Mouse (Mus musculus) spleen, postnatal 10 days (tissue): ENCODE results near the gene Ikzf3.

Experiments used
- DNase-seq, 2 experiments: peaks; one replicate each; pipeline ENCODE4 v3.0.0; 2021 to 2022; ENCODE audit warnings: low spot score in 2 of 2

The Ikzf3 gene

DNA sequence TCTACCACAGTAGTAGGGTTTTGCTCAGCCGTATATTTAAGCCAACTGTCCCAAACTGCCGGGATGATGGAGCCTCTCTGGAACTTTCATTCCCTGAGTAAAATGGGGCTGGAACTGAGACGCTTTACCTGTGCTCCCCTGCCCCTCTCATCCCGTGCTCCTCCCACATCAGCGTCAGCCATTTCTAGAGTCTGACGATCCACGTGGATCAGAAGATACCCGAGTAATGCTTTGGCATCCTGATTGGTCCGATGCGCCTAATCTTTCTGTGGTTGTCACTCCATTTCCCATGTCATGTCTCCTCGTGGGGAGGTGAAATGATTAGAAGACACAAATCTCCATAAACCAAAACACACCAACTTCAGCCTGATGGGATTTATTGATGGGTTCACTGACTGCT lies 70.9 kb downstream of the Ikzf3 start:
- DNase-seq: no peak

GRCm38 (mm10) chr11:98473916-98474479 lies 71.8 kb downstream of the Ikzf3 start:
- no peak for DNase-seq

DNA sequence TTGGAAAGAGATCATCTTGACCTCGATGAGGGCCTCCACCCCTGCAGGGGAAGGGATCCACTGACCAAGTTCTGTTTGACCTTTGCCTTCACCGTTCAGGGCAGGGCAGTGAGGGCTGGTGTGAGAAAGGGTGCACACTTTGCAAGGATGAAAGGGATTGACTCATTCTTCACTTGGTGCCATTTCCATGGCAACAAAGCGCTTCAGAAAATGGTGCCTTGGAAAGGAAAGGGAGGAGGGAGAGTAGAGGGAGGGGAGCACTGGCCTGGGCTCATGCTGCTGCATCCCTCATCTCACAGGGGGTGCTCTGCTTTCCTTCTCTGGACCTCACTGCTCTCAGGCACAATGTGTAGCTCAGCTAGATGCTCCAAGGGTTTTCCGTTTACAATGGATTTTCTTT lies 73.1 kb downstream of the Ikzf3 start:
- DNase-seq: no peak

DNA sequence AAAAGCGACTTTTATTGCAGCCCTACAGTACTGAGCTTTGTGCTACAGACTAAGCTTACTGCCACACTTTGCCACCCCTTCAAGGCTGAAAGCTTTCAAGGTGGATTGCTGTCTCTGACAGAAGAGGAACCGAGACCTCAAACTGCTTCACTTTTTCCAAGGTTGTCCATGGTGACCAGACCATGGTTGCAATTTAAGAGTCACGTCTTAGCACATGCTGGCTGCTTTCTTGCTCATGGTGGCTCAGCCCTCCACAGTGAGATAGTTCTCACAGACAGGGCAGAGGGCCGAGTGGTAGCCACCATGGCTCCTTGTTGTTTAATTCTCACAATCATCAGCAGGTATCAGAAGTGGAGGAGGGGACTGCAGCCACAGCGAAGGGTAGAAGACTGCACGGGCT lies 75.0 kb downstream of the Ikzf3 start:
- no peak for DNase-seq

DNA sequence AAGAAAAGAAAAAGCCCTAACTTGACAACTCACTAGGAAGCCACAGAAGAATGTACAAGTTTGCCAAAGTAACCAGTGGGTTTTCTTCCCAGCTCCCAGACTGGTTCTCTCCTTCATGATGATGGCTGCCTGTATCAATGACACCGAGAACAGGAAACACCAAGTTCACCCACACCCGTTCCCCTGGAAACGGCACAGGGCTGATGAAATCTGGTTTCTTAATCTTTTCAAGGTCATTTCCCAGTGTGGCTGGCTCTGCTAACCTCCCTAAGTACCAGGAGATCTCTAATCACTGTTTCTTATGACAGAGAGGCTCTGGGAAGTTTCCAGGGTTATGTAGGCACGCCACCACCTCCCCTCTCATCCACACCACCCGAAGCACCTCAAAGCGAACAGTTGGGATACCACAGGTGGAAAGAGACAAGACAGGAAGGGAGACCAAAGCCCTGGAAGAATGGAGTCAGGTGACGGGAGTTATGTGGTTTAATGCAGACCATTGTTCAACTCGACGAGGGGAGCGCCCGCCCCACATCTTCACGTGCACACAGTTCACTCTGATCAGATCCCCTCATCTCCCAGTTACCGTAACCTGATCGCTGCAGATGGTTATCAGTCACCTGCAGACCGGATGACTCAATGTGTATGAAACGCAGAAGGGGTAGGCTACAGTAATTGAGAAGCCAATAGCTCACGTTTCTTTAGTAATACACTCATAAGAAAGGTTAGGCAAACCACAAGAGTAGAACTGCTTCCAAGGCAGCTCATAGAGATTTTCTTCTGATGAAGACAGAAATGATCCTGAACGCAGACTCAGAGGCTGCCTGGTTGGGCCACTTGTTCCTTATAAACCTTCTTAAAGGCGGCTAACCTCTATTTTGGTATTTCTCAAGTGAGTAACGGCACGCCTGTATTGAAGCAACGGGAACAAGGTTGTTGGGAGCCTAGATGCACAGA lies 75.8 kb downstream of the Ikzf3 start:
- no peak for DNase-seq

DNA sequence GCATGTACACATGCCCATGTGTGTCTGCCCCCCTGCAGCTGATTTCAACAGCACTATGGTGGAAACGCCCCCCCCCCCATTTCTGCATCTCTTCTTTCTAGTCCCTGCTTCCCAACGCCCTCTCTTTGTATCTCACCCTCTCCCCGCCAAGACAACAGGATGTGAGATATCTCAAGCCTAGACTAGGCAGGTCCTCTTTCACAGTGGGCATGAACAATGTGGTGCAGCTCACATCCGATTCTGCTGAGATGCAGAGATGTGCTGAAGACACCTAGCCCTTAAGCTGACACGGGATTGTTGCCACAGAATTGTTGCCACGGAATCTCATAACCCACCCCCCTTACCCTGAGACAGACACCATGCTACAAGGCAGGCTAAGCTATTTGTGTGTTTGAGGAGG lies 81.3 kb downstream of the Ikzf3 start:
- DNase-seq: peak in 1 of 2 experiments; percentile 13

DNA sequence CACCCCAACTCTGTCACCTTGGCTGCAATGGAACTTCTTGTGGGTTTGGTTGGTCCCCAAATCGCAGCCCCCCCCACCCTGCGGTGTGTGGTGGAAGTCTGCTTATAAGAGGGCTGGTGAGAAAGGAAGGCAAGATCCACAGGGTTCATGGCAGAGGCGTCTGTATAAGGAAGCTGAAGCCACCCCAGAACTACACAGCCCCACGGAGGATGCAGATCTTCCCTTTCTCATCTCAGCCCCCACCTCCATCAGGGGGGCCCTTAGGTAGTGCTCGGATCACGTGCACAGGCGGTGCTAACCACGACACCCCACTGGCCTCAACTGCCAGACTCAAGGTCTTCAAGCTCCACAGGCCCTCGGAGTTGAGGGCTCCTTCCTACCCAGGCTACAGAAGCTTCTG lies 81.9 kb downstream of the Ikzf3 start:
- DNase-seq: no peak

DNA sequence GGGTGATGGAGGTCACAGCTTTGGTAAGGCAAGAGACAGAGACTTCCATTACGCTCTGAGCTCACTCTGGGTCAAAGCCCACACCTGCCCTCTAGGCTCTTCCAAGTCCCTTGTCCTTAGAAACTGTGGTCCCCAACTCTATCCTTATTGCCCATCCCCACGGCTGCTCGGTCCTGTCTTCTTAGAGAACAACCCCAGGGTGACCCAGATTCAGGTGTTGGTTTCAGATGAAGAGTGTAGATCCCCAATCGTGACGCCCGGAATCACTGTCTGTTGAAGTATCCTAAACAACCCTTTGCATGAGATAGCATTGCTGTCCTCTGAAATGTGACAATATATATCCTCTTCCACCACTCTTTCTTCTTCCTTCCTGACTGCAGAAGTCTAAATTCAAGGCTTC lies 83.6 kb downstream of the Ikzf3 start:
- DNase-seq: no peak

DNA sequence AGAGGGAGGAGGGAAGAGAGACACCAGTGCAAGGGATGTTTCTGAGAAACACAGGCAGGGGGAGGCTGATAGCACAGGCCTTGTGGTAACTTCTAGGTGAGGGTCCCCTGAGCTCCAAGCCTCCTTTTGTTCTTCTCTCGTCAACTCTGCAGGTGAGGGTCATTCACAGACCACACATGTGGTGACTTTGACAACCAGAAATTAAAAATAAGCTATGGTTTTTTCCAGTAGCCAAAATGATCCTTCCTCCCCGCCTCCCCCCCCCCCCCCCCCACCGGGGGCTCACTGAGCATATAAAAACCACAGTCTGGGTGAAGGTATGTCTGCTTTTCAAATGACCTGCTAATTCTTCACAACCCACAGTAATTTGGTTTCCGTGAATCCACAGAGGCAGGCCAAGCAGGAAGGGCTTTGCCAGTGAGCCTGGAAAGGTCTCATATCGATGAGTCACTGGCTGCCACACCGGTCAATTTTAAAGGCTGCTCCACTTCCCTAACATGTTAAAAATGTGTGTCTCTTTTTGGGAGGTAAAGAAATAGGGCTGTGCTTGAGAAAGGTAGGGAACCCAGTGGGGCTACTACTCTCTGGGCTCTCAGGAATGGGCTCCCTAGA lies 84.6 kb downstream of the Ikzf3 start:
- DNase-seq: no peak

- DNase-seq: no peak
Measured at GRCm38 (mm10) chr11:98459860-98460259, 86.0 kb downstream of the Ikzf3 start.

DNA sequence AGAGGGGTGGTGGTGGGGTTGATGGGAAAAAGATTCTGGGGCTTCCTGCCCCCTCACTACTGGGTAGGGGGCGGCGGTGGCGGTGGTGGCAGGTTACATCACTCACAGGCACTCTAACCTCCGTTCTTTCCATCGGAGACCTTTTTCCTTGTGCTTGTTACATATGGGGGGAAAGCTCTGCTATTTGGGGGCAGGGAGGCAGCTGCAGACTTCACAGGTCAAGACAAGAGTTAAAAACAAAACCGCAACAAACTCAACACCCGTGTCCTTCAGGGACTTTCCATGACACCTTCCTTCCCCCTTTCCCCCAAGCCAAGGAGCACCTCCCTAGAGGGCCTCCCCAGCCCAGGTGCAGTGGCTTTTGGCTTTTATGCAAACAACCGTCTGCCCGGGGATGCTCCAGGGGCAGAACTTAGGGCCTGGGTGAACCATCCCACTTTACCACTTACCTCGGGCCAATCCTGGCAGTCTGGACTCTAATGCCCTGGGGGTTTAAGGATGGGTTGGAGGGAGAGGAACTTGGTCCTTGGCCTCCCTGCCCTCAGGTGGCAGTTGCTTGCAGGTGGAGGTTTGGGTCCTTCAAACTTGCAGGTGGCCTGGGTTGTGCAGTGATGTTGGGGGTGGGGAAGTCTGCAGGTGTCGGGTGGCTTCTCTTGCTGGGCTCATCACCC lies 86.6 kb downstream of the Ikzf3 start:
- peak; percentile 44 to 61 for DNase-seq

GRCm38 (mm10) chr11:98458121-98458990 lies 87.5 kb downstream of the Ikzf3 start:
- DNase-seq: peak in 1 of 2 experiments; percentile 47

- peak; percentile 84 to 94 for DNase-seq
Measured at GRCm38 (mm10) chr11:98457367-98458120, 88.3 kb downstream of the Ikzf3 start.

- DNase-seq: no peak
Measured at GRCm38 (mm10) chr11:98456945-98457344, 88.9 kb downstream of the Ikzf3 start.

- DNase-seq: no peak
Measured at GRCm38 (mm10) chr11:98456545-98456944, 89.3 kb downstream of the Ikzf3 start.

DNA sequence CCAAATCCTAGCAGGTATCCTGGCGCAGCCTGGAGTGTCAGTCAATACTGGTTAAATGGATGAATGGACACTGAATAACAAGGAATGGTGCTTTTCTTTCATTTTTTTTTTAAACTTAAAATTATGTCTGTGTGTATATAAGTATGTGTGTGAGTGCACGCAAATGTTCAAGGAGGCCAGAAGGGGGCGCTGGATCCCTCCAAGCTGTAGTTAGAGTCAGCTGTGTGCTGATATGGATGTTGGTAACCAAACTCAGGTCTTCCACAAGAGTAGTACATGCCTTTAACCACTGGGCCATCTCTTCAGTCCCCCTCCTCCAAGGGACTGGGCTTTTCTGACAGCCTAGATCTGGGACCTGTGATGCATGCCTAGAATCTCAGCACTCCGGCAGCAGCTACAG lies 90.3 kb downstream of the Ikzf3 start:
- peak in 1 of 2 experiments; percentile 55 for DNase-seq

DNA sequence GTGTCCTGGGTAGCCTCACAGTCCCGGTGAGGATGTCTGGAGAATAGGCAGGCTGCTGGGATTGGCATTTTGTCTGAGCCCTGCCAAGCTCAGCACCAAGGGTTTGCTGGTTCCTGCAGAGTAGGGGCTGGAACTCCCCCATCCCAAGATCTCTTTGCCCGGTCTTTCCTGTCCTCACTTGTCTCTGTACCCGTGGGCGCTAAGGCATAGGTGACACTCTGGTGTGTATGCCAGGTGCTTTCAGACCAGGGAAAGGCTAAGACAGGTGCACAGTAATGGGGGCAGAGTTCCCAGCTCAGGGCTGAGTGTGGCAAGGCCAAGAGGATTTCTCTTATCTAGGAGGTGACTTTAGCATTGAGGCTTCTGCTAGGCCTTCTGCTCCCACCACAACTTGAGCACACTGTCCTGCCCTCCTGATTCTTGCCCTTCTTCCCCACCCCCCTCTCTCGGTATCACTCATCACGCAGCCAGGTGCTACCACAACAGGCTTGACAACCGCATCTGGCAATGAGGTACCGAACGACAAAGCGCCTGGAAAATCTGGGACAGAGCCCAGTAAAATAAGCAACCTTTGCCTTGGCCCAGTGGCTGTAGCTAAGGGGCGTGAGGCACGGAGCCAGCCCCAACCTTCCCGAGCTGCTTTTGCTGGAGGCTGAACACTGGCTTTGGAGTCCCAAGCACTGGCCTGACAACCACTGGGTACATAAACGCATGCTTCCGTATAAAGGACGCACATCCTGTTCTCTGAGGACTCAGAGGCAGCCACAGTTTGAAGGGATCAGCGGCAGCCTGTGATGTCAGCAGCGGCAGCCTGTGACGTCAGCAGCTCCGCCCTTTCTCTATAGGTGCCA lies 95.7 kb downstream of the Ikzf3 start:
- no peak for DNase-seq

DNA sequence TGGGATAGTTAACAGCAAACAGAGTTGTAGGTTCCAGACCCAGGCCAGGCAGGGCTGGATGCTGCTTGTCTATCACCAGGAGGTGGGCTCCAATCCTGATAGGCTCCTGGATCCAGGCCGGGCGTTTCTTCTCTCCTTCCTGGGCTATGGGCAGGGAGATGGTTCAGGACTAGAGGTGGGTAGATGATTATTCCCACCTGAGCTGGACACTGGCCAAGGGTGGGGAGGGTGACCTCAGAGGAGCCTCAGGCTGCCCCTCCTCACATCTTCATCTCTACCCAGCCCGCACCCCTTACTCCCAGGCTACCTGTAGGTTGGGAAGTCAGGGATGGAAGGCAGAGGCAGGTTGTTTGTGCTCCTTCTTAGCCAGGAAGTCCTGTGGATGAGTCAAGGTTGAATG lies 96.4 kb downstream of the Ikzf3 start:
- DNase-seq: no peak

- DNase-seq: no peak
Measured at GRCm38 (mm10) chr11:98448191-98448790, 97.5 kb downstream of the Ikzf3 start.
